In genomic region chr4:120286761-120287241, GRCm38 (mm10) we compare ENCODE assay signal across 8 mouse cellular contexts. TPM values are rescaled to one million over a fixed set of nuclear protein-coding genes. Genes with fewer than 3 reads are reported as not detected.
DNase-seq lines count a peak whose midpoint lies in the region; ATAC-seq and TF ChIP-seq lines count a peak whose summit lies in the region.

No protein-coding gene starts in this region.

- intact Hi-C loops in left cerebral cortex, adult 2 months (cut with DNase I), result loop anchor here (2.0 kb wide), 1 partner anchor 62 kb away; no protein-coding TSS in a partner anchor
- intact Hi-C loops in left cerebral cortex, postnatal 25 days (cut with DNase I), result loop anchor here (5.0 kb wide), 2 partner anchors 44 to 60 kb away; no protein-coding TSS in a partner anchor

- H3K9me3 ChIP-seq in liver, embryonic 13.5 days (replicated peaks), result no peaks in the 10 kb centered on the region

- 0 out of 2 replicates have a peak, but pooled peaks cover 6% of the 10 kb centered on the region for H3K4me1 ChIP-seq in bone marrow macrophage, adult 2 months (ENCODE audit: control insufficient read depth, insufficient read depth, low read length)
- H3K4me1 ChIP-seq in liver, embryonic 13.5 days (replicated peaks), result peaks cover 26% of the 10 kb centered on the region

- no peak for TF ChIP-seq CTCF in left cerebral cortex, adult 2 months (IDR thresholded peaks at IDR 0.05)
- TF ChIP-seq CTCF in bone marrow macrophage, adult 2 months (IDR thresholded peaks at IDR 0.05; ENCODE audit: low read depth, low read length), result no peak

- no peak for TF ChIP-seq POLR2A in bone marrow macrophage, adult 2 months (IDR thresholded peaks at IDR 0.05; ENCODE audit: borderline replicate concordance, low read depth, low read length)

- no peak for DNase-seq in left cerebral cortex, adult 2 months (ENCODE audit: extremely low spot score in 1 of 2, low spot score in 2 of 2)
- no peak for DNase-seq in left cerebral cortex, postnatal 25 days (ENCODE audit: low spot score in 2 of 2)
- peak; percentile 37 for DNase-seq in heart, postnatal 4 days
- DNase-seq in liver, embryonic 13.5 days, result no peak
- DNase-seq in retina, postnatal 1 day, result peak; percentile 74
- DNase-seq in ovary, postnatal 14 days (ENCODE audit: low spot score), result no peak
- DNase-seq in cerebellum, postnatal 36 days, result no peak

- under 1% methylated on average over 53 of the region's 53 CpGs for WGBS in liver, embryonic 13.5 days (ENCODE audit: insufficient replicate concordance)

- H3K27ac ChIP-seq in left cerebral cortex, adult 2 months, result peak overlapping the region; percentile 53
- no peak overlapping the region for H3K27ac ChIP-seq in bone marrow macrophage, adult 2 months (ENCODE audit: insufficient read depth, low read depth, low read length)
- no peak overlapping the region for H3K27ac ChIP-seq in liver, embryonic 13.5 days

- H3K27me3 ChIP-seq in liver, embryonic 13.5 days, result peaks cover 81% of the 10 kb centered on the region

- peak overlapping the region; percentile 89 for H3K4me2 ChIP-seq in liver, embryonic 13.5 days

- no peaks in the 10 kb centered on the region for H3K36me3 ChIP-seq in liver, embryonic 13.5 days

- H3K9ac ChIP-seq in liver, embryonic 13.5 days, result peak overlapping the region; percentile 57

- 0 out of 2 replicates have a peak, but pooled peaks have one; percentile 3 for ATAC-seq in liver, embryonic 13.5 days (ENCODE audit: low read depth)

- peak overlapping the region; percentile 75 for H3K4me3 ChIP-seq in left cerebral cortex, adult 2 months
- H3K4me3 ChIP-seq in bone marrow macrophage, adult 2 months (ENCODE audit: insufficient read depth, low read length), result peak overlapping the region; percentile 52
- peak overlapping the region; percentile 61 for H3K4me3 ChIP-seq in liver, embryonic 13.5 days (replicated peaks)

RNA-seq across cellular contexts. Expression of gene Foxo6, which starts 0.3 kb away (rescaled TPM):
- 10 to 100 TPM; 11.3 to 17.1 TPM for total RNA-seq in left cerebral cortex, adult 2 months (2021)
- total RNA-seq in left cerebral cortex, postnatal 25 days (2021), result 10 to 100 TPM; 11.3 to 16.6 TPM
- polyA plus RNA-seq in bone marrow macrophage, adult 2 months (2012; ENCODE audit: insufficient read depth, insufficient read length, missing spikeins), result not detected in 2 replicates
- total RNA-seq in heart, postnatal 4 days (2021), result 1 to 10 TPM; 6.1 to 8.3 TPM
- polyA plus RNA-seq in liver, embryonic 13.5 days (2015; fragmentation: Nextera tagmentation; extraction: Ambion mirVana), result not detected in 2 replicates

Comparison
In these comparisons a context has a peak if more than half of its experiments do, and no peak if none do; other contexts are left out.
1. DNase-seq: peak in heart, postnatal 4 days (single experiment) and retina, postnatal 1 day (single experiment); none in left cerebral cortex, adult 2 months (0 of 2), left cerebral cortex, postnatal 25 days (0 of 2), liver, embryonic 13.5 days (single experiment), ovary, postnatal 14 days (single experiment) and cerebellum, postnatal 36 days (0 of 2).
2. Peak in every context shown above with its lines, with median percentiles within 50 percentile points of each other: H3K4me3 ChIP-seq.